Mouse (Mus musculus): ENCODE measurements at regions not wholly inside any gene's neighbourhood (a gene's known extent, or its start where the extent isn't known, plus 50 kb on each side); places are given as distances from the start of the nearest gene placed in this dataset.

- DNase-seq (ENCODE audit: low spot score), result no peak
- no peak overlapping the region for H3K27ac ChIP-seq (replicated peaks; ENCODE audit: low read depth, low read length)
- no peaks in the 10 kb centered on the region for H3K27me3 ChIP-seq (ENCODE audit: control insufficient read depth, insufficient read depth, low read length)
- no peak overlapping the region for H3K4me3 ChIP-seq (ENCODE audit: low read depth, low read length)
- 58% methylated on average over 8 of the region's 8 CpGs for WGBS
- no peak overlapping the region for H3K9ac ChIP-seq (ENCODE audit: low read length)
- no peak for ATAC-seq (ENCODE audit: insufficient number of reproducible peaks, low FRiP score, low TSS enrichment, low read depth)
- no peaks in the 10 kb centered on the region for H3K36me3 ChIP-seq (ENCODE audit: control insufficient read depth, insufficient read depth, low read length)
- peaks cover 4% of the 10 kb centered on the region; the same call in 1 of the 2 replicates for H3K4me1 ChIP-seq (ENCODE audit: control insufficient read depth, insufficient read depth, low read length)
- no peaks in the 10 kb centered on the region; the same call in 1 of the 2 replicates for H3K9me3 ChIP-seq (ENCODE audit: control insufficient read depth, low read length)
- no peak overlapping the region for H3K4me2 ChIP-seq (ENCODE audit: low read depth, severe bottlenecking)
Observed at GRCm38 (mm10) chr9:61299873-61300560, 72.1 kb upstream of the Tle3 start.

- Histone ChIP-seq H3K4me3 (ENCODE audit: low read depth, low read length) (no peak overlapping the region), H3K36me3 (ENCODE audit: control insufficient read depth, insufficient read depth, low read length) (no peaks in the 10 kb centered on the region), H3K9ac (ENCODE audit: low read length) (no peak overlapping the region), H3K27me3 (ENCODE audit: control insufficient read depth, insufficient read depth, low read length) (no peaks in the 10 kb centered on the region), H3K4me1 (ENCODE audit: control insufficient read depth, insufficient read depth, low read length) (peaks cover 4% of the 10 kb centered on the region; the same call in 1 of the 2 replicates), H3K9me3 (ENCODE audit: control insufficient read depth, low read length) (no peaks in the 10 kb centered on the region), H3K27ac (replicated peaks; ENCODE audit: low read depth, low read length) (no peak overlapping the region), H3K4me2 (ENCODE audit: low read depth, severe bottlenecking) (no peak overlapping the region)
- 89% methylated on average over 8 of the region's 8 CpGs for WGBS
- ATAC-seq (ENCODE audit: insufficient number of reproducible peaks, low FRiP score, low TSS enrichment, low read depth) (no peak), DNase-seq (ENCODE audit: low spot score) (no peak)
Observed at GRCm38 (mm10) chr9:61301070-61301469, 71.1 kb upstream of the Tle3 start.

- 39% methylated on average over 5 of the region's 5 CpGs for WGBS
- Histone ChIP-seq H3K4me1 (ENCODE audit: control insufficient read depth, insufficient read depth, low read length) (no peaks in the 10 kb centered on the region; the same call in 1 of the 2 replicates), H3K4me3 (ENCODE audit: low read depth, low read length) (no peak overlapping the region), H3K9ac (ENCODE audit: low read length) (no peak overlapping the region), H3K4me2 (ENCODE audit: low read depth, severe bottlenecking) (no peak overlapping the region), H3K27me3 (ENCODE audit: control insufficient read depth, insufficient read depth, low read length) (no peaks in the 10 kb centered on the region), H3K36me3 (ENCODE audit: control insufficient read depth, insufficient read depth, low read length) (no peaks in the 10 kb centered on the region), H3K9me3 (ENCODE audit: control insufficient read depth, low read length) (no peaks in the 10 kb centered on the region), H3K27ac (replicated peaks; ENCODE audit: low read depth, low read length) (no peak overlapping the region)
- no peak for DNase-seq (ENCODE audit: low spot score)
- no peak for ATAC-seq (ENCODE audit: insufficient number of reproducible peaks, low FRiP score, low TSS enrichment, low read depth)
Observed at GRCm38 (mm10) chr9:61302724-61303123, 69.4 kb upstream of the Tle3 start.

GRCm38 (mm10) chr9:61306306-61306705 is 65.9 kb upstream of the Tle3 start:
- no peak for DNase-seq (ENCODE audit: low spot score)
- no peak for ATAC-seq (ENCODE audit: insufficient number of reproducible peaks, low FRiP score, low TSS enrichment, low read depth)
- Histone ChIP-seq H3K36me3 (ENCODE audit: control insufficient read depth, insufficient read depth, low read length) (no peaks in the 10 kb centered on the region), H3K9me3 (ENCODE audit: control insufficient read depth, low read length) (no peaks in the 10 kb centered on the region), H3K4me1 (ENCODE audit: control insufficient read depth, insufficient read depth, low read length) (no peaks in the 10 kb centered on the region), H3K27ac (replicated peaks; ENCODE audit: low read depth, low read length) (no peak overlapping the region), H3K9ac (ENCODE audit: low read length) (no peak overlapping the region), H3K4me3 (ENCODE audit: low read depth, low read length) (no peak overlapping the region), H3K4me2 (ENCODE audit: low read depth, severe bottlenecking) (no peak overlapping the region), H3K27me3 (ENCODE audit: control insufficient read depth, insufficient read depth, low read length) (no peaks in the 10 kb centered on the region)
- 65% methylated on average over 9 of the region's 9 CpGs for WGBS

GRCm38 (mm10) chr9:61309096-61309495 is 63.1 kb upstream of the Tle3 start:
- 38% methylated on average over 3 of the region's 3 CpGs for WGBS
- H3K27me3 ChIP-seq (ENCODE audit: control insufficient read depth, insufficient read depth, low read length), result no peaks in the 10 kb centered on the region

GRCm38 (mm10) chr9:61309768-61310493 is 62.2 kb upstream of the Tle3 start:
- DNase-seq (ENCODE audit: low spot score) (no peak), ATAC-seq (ENCODE audit: insufficient number of reproducible peaks, low FRiP score, low TSS enrichment, low read depth) (no peak)
- H3K27me3 ChIP-seq (ENCODE audit: control insufficient read depth, insufficient read depth, low read length), result no peaks in the 10 kb centered on the region
- H3K9me3 ChIP-seq (ENCODE audit: control insufficient read depth, low read length), result no peaks in the 10 kb centered on the region
- no peak overlapping the region for H3K4me3 ChIP-seq (ENCODE audit: low read depth, low read length)
- H3K9ac ChIP-seq (ENCODE audit: low read length), result no peak overlapping the region
- 88% methylated on average over 8 of the region's 8 CpGs for WGBS
- H3K4me2 ChIP-seq (ENCODE audit: low read depth, severe bottlenecking), result no peak overlapping the region
- H3K36me3 ChIP-seq (ENCODE audit: control insufficient read depth, insufficient read depth, low read length), result no peaks in the 10 kb centered on the region
- H3K27ac ChIP-seq (replicated peaks; ENCODE audit: low read depth, low read length), result no peak overlapping the region
- peaks cover 22% of the 10 kb centered on the region for H3K4me1 ChIP-seq (ENCODE audit: control insufficient read depth, insufficient read depth, low read length)

More at GRCm38 (mm10) chr9:61309096-61309495, 63.1 kb upstream of the Tle3 start:
- Histone ChIP-seq H3K27ac (replicated peaks; ENCODE audit: low read depth, low read length) (no peak overlapping the region), H3K36me3 (ENCODE audit: control insufficient read depth, insufficient read depth, low read length) (no peaks in the 10 kb centered on the region), H3K9me3 (ENCODE audit: control insufficient read depth, low read length) (no peaks in the 10 kb centered on the region), H3K4me3 (ENCODE audit: low read depth, low read length) (no peak overlapping the region), H3K4me1 (ENCODE audit: control insufficient read depth, insufficient read depth, low read length) (peaks cover 16% of the 10 kb centered on the region; the same call in 1 of the 2 replicates), H3K9ac (ENCODE audit: low read length) (no peak overlapping the region), H3K4me2 (ENCODE audit: low read depth, severe bottlenecking) (no peak overlapping the region)
- ATAC-seq (ENCODE audit: insufficient number of reproducible peaks, low FRiP score, low TSS enrichment, low read depth) (no peak), DNase-seq (ENCODE audit: low spot score) (no peak)

GRCm38 (mm10) chr9:61310574-61310973 is 61.6 kb upstream of the Tle3 start:
- Histone ChIP-seq H3K4me3 (ENCODE audit: low read depth, low read length) (no peak overlapping the region), H3K4me2 (ENCODE audit: low read depth, severe bottlenecking) (no peak overlapping the region), H3K27ac (replicated peaks; ENCODE audit: low read depth, low read length) (no peak overlapping the region), H3K27me3 (ENCODE audit: control insufficient read depth, insufficient read depth, low read length) (no peaks in the 10 kb centered on the region), H3K36me3 (ENCODE audit: control insufficient read depth, insufficient read depth, low read length) (no peaks in the 10 kb centered on the region), H3K4me1 (ENCODE audit: control insufficient read depth, insufficient read depth, low read length) (peaks cover 28% of the 10 kb centered on the region), H3K9me3 (ENCODE audit: control insufficient read depth, low read length) (no peaks in the 10 kb centered on the region), H3K9ac (ENCODE audit: low read length) (no peak overlapping the region)
- ATAC-seq (ENCODE audit: insufficient number of reproducible peaks, low FRiP score, low TSS enrichment, low read depth), result no peak
- WGBS, result 55% methylated on average over 5 of the region's 5 CpGs
- DNase-seq (ENCODE audit: low spot score), result no peak

- H3K4me2 ChIP-seq (ENCODE audit: low read depth, severe bottlenecking), result no peak overlapping the region
- H3K4me3 ChIP-seq (ENCODE audit: low read depth, low read length), result no peak overlapping the region
- WGBS, result 5% methylated on average over 5 of the region's 5 CpGs
- H3K27me3 ChIP-seq (ENCODE audit: control insufficient read depth, insufficient read depth, low read length), result no peaks in the 10 kb centered on the region
- H3K4me1 ChIP-seq (ENCODE audit: control insufficient read depth, insufficient read depth, low read length), result peaks cover 39% of the 10 kb centered on the region
- no peak overlapping the region; the same call in 1 of the 2 replicates for H3K27ac ChIP-seq (replicated peaks; ENCODE audit: low read depth, low read length)
- H3K36me3 ChIP-seq (ENCODE audit: control insufficient read depth, insufficient read depth, low read length), result no peaks in the 10 kb centered on the region
- H3K9me3 ChIP-seq (ENCODE audit: control insufficient read depth, low read length), result no peaks in the 10 kb centered on the region
- H3K9ac ChIP-seq (ENCODE audit: low read length), result no peak overlapping the region
- peak; percentile 72 for DNase-seq (ENCODE audit: low spot score)
- 0 out of 2 replicates have a peak, but pooled peaks have one; percentile 35 for ATAC-seq (ENCODE audit: insufficient number of reproducible peaks, low FRiP score, low TSS enrichment, low read depth)
Observed at GRCm38 (mm10) chr9:61311604-61312003, 60.6 kb upstream of the Tle3 start.
